Mouse (Mus musculus) brain, embryonic 14.5 days (tissue): Measurements from ENCODE around the gene Ralgds.

ENCODE experiments used
- CTCF ChIP-seq: fragments of 200-500 bp; IDR thresholded peaks from 2 replicates; pipeline ENCODE4 v1.5.1; 2012; ENCODE audit warnings: inconsistent platforms, mild to moderate bottlenecking, moderate library complexity, borderline replicate concordance; ENCODE audit not compliant: insufficient read depth, insufficient read length; ENCODE audit errors: extremely low read depth
- POLR2A ChIP-seq: fragments of 200-500 bp; IDR thresholded peaks from 2 replicates; pipeline ENCODE4 v1.6.1; 2012; ENCODE audit warnings: mild to moderate bottlenecking, inconsistent platforms, borderline replicate concordance; ENCODE audit not compliant: poor library complexity, insufficient read depth, insufficient read length, severe bottlenecking; ENCODE audit errors: extremely low read depth

DNA sequence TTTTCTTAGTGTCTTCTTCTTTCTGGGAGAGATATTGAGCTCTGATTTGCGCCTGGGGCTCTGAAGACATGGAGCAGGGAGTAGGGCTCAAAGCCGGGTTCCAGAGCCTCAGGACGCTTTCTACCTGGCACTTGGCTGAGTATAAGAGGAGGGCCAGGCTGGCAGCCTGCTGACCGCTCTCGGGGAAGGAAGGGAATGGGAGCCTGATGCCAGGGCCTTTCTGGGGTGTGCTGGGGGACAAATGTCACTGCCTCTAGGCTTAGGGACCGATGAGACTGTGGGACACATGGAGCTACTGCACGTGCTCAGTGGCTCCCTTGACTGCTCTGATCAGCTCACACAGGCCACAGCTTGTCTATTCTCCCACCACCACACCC, 15.4 kb downstream of the Ralgds start:
- no peak for TF ChIP-seq POLR2A
- no peak for TF ChIP-seq CTCF
